Mouse (Mus musculus) thymus, postnatal 10 days (tissue): Measurements from ENCODE around the gene Slc6a5.

Source experiments
- DNase-seq, 2 experiments: peaks; one replicate each; pipeline ENCODE4 v3.0.0; 2021; ENCODE audit warnings: low spot score in 2 of 2

Gene Slc6a5

DNA sequence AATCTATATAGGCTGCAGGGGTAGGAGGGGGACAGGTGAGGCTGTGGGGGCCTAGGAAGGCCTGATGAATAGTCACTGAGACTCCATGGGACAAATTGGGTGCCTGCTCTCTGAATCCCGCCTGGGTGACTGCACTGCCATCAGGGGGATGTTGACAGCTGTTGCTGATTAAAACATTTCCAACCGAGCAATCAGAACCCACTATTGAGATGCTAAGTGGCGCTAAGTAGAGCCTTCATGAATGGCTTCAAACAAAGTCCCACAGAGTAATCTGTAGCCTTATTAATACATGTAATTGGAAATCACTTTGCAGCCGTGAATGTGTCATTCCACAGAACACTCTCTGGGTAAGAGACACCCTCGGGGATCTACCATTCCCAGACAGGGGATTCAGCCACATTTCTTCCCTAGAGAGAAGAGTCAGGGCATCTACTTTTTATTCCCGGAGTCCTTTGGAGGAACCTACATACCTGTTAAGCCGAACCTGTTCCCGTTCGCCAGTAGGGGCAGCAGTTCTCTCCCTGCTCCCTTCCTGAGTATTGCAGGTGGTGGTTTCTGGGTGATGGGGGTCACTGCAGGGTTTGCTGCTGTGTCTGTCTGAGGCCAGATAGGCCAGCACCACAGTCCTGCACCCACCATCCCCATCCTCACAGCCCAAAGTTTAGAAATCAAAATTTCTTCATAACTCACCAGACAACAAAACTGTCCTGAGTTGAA is 71.7 kb downstream of the Slc6a5 start:
- no peak for DNase-seq

DNA sequence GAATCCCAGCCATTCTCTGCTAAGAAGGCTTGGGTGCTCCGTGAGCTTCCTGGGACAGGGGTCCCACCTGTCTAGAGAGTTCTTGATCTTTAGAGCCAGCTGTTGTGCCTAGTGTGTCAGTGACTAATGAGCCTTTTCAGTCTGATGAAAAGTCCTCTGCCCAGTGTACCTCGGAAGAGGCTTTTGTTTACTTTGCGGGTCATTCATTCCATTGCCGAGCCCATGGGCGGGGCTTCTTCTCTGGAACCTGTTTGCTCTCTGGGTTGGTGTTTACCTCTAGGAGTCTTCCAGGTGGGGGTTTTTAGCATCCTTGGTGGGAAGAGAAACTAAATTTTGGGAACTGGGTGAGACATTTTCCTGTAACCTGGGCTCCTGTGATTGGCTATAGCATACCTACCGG is 74.8 kb downstream of the Slc6a5 start:
- DNase-seq, result no peak

DNA sequence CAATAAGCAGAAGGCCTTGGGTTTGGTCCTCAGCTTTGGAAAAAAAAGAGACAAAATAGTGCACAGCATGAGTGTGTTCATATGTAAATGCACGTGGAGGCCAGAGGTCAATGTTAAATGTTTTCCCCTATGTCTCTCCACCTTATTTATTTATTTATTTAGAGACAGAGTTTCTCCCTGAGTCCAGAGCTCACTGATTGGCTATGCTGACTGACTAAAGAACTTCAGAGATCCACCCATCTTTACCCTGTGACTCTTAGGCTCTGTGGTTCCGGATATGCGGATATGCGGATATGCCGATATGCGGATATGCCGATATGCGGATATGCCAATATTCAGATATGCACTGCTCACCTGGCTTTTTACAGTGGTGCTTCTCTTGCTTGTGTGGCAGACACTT is 76.0 kb downstream of the Slc6a5 start:
- no peak for DNase-seq

DNA sequence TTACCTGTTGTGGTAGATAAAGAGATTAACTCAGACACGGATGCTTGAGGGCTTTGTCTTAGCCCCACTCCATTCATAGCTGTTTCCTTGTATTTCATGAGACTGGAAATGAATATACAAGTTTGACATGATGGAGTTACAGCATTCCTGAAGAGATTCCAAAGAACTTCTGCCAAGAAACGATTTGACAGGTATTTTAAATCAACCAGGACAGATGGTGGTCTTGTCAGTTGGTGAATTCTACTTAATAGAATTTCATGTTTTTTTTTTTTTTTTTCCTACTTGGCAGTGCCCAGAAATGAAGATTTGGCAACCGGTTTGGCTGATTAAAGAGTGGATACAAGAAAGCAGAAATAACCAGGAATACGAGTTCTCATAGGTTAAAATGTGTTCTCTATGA is 89.4 kb downstream of the Slc6a5 start:
- no peak for DNase-seq

DNA sequence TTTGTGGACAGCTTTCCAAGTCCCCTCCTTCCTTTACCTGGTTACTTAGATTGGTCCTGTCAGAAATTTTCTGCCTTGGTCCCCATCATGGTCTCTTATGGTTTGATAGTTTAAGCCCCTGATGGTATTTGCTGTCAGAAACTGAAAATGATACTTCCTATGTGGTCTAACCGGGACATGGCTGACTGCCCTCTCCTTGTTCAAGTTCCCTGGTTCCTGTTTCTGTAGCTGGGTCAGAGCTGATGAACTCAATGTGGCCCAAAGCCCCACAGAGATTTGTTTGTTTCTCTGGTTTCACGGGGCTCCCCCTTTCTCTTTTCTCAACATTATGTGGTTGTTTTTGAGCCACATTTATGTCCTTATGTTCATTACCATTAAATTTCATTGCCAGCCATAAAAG is 95.3 kb downstream of the Slc6a5 start:
- DNase-seq, result no peak
